Mouse (Mus musculus): ENCODE measurements at regions not wholly inside any gene's neighbourhood (a gene's known extent, or its start where the extent isn't known, plus 50 kb on each side); places are given as distances from the start of the nearest gene placed in this dataset.

GRCm38 (mm10) chr3:29757821-29758494, 676.1 kb downstream of the Egfem1 start:
- ATAC-seq (replicated peaks; ENCODE audit: low read depth, poor library complexity, severe bottlenecking): no peak
